Mouse (Mus musculus) ES-Bruce4 (cell line): ENCODE data around the gene Tor4a.

Experiments
- CTCF ChIP-seq: IDR thresholded peaks from one replicate; pipeline ENCODE4 v1.8.1; 2011; ENCODE audit warnings: low read depth, low read length
- EP300 ChIP-seq: IDR thresholded peaks from 2 replicates; pipeline ENCODE4 v1.6.1; 2011; ENCODE audit warnings: low read depth, low read length; ENCODE audit not compliant: insufficient read depth
- POLR2A ChIP-seq: IDR thresholded peaks from one replicate; pipeline ENCODE4 v1.8.1; 2011; ENCODE audit warnings: low read length; ENCODE audit not compliant: insufficient read depth

DNA sequence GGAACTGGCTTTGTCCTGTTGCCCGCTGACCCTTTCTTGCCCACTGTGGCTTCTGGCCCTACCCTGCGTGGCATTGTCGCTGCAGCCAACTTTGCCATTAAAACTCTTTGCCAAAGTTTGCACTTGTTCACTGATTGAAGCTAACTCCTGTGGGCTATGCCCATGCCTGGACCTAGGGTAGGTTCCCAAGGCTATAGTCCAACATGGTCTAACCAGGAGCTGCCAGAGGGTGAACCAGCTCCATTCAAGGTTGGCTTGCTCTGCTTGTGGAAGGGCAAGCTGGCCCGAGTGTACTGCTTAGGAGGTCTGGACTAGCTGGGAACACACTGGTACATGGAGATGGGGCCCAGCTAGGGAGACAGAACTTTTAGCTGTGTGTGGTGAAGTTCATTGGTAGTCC is 47.5 kb upstream of the Tor4a start:
- TF ChIP-seq CTCF (no peak), POLR2A (no peak), EP300 (no peak)
